Mouse (Mus musculus): ENCODE data around the gene Ugt1a6b. TPM values are rescaled to one million over a fixed set of nuclear protein-coding genes. Genes with fewer than 3 reads are reported as not detected.
"Not testable (repeated sequence)": the region's sequence is repeated elsewhere in the genome, so short reads cannot be mapped to it uniquely, and the experiment has no call there.

Ugt1a6b gene
- polyA plus RNA-seq, 1 experiment from 2014 or later = 4.0 TPM

- Histone ChIP-seq H3K27ac (ENCODE audit: low read depth, low read length) (no peak overlapping the region), H3K4me3 (ENCODE audit: low read length) (no peak overlapping the region), H3K4me1 (ENCODE audit: control insufficient read depth, insufficient read depth, low read depth, low read length) (no peaks in the 10 kb centered on the region), H3K27me3 (replicated peaks; ENCODE audit: control insufficient read depth, insufficient read depth, low read length) (no peaks in the 10 kb centered on the region), H3K36me3 (ENCODE audit: control insufficient read depth, insufficient read depth, low read length) (no peaks in the 10 kb centered on the region), H3K9ac (ENCODE audit: low read depth, low read length) (no peak overlapping the region), H3K9me3 (ENCODE audit: control insufficient read depth, low read length) (peaks cover 42% of the 10 kb centered on the region), H3K4me2 (ENCODE audit: low read length) (no peak overlapping the region)
- WGBS = 68% methylated on average over 2 of the region's 2 CpGs
- no peak for ATAC-seq
Measured at GRCm38 (mm10) chr1:88224029-88224776, 121.2 kb downstream of the Ugt1a6b start.

- not testable (repeated sequence) for H3K4me2 ChIP-seq (ENCODE audit: low read length); ATAC-seq; H3K36me3 ChIP-seq (ENCODE audit: control insufficient read depth, insufficient read depth, low read length); H3K9ac ChIP-seq (ENCODE audit: low read depth, low read length); H3K27me3 ChIP-seq (replicated peaks; ENCODE audit: control insufficient read depth, insufficient read depth, low read length); H3K27ac ChIP-seq (ENCODE audit: low read depth, low read length); H3K4me1 ChIP-seq (ENCODE audit: control insufficient read depth, insufficient read depth, low read depth, low read length); H3K4me3 ChIP-seq (ENCODE audit: low read length)
- H3K9me3 ChIP-seq (ENCODE audit: control insufficient read depth, low read length) = peaks cover 53% of the 10 kb centered on the region
- 41% methylated on average over 2 of the region's 2 CpGs for WGBS
Measured at GRCm38 (mm10) chr1:88225301-88225700, 122.2 kb downstream of the Ugt1a6b start.

GRCm38 (mm10) chr1:88225741-88226140 lies 122.7 kb downstream of the Ugt1a6b start:
- no peak for ATAC-seq
- Histone ChIP-seq H3K9ac (ENCODE audit: low read depth, low read length) (no peak overlapping the region), H3K4me2 (ENCODE audit: low read length) (no peak overlapping the region), H3K36me3 (ENCODE audit: control insufficient read depth, insufficient read depth, low read length) (no peaks in the 10 kb centered on the region), H3K4me1 (ENCODE audit: control insufficient read depth, insufficient read depth, low read depth, low read length) (no peaks in the 10 kb centered on the region), H3K4me3 (ENCODE audit: low read length) (no peak overlapping the region), H3K9me3 (ENCODE audit: control insufficient read depth, low read length) (peaks cover 57% of the 10 kb centered on the region), H3K27me3 (replicated peaks; ENCODE audit: control insufficient read depth, insufficient read depth, low read length) (no peaks in the 10 kb centered on the region), H3K27ac (ENCODE audit: low read depth, low read length) (no peak overlapping the region)

- no peaks in the 10 kb centered on the region for H3K36me3 ChIP-seq (ENCODE audit: control insufficient read depth, insufficient read depth, low read length)
- H3K27me3 ChIP-seq (replicated peaks; ENCODE audit: control insufficient read depth, insufficient read depth, low read length) = no peaks in the 10 kb centered on the region
- WGBS = 59% methylated on average over 5 of the region's 5 CpGs
- no peak within 1 kb of the TSS for H3K4me3 ChIP-seq (ENCODE audit: low read length)
- H3K27ac ChIP-seq (ENCODE audit: low read depth, low read length) = no peak within 1 kb of the TSS
- H3K9ac ChIP-seq (ENCODE audit: low read depth, low read length) = no peak within 1 kb of the TSS
- peaks cover 68% of the 10 kb centered on the region for H3K9me3 ChIP-seq (ENCODE audit: control insufficient read depth, low read length)
- ATAC-seq = no peak
- H3K4me2 ChIP-seq (ENCODE audit: low read length) = no peak within 1 kb of the TSS
- H3K4me1 ChIP-seq (ENCODE audit: control insufficient read depth, insufficient read depth, low read depth, low read length) = no peaks in the 10 kb centered on the region
Measured at GRCm38 (mm10) chr1:88226670-88227379, 123.8 kb downstream of the Ugt1a6b start, which contains the start of gene Mroh2a. TSS of gene Mroh2a (plus strand) at chr1:88226986.

GRCm38 (mm10) chr1:88227482-88227881 lies 124.4 kb downstream of the Ugt1a6b start:
- no peaks in the 10 kb centered on the region for H3K4me1 ChIP-seq (ENCODE audit: control insufficient read depth, insufficient read depth, low read depth, low read length)
- no peak for ATAC-seq
- no peak overlapping the region for H3K4me2 ChIP-seq (ENCODE audit: low read length)
- H3K9ac ChIP-seq (ENCODE audit: low read depth, low read length) = no peak overlapping the region
- H3K9me3 ChIP-seq (ENCODE audit: control insufficient read depth, low read length) = peaks cover 71% of the 10 kb centered on the region
- no peaks in the 10 kb centered on the region for H3K27me3 ChIP-seq (replicated peaks; ENCODE audit: control insufficient read depth, insufficient read depth, low read length)
- H3K27ac ChIP-seq (ENCODE audit: low read depth, low read length) = no peak overlapping the region
- 56% methylated on average over 2 of the region's 2 CpGs for WGBS
- H3K36me3 ChIP-seq (ENCODE audit: control insufficient read depth, insufficient read depth, low read length) = no peaks in the 10 kb centered on the region
- H3K4me3 ChIP-seq (ENCODE audit: low read length) = no peak overlapping the region

GRCm38 (mm10) chr1:88228121-88228520 lies 125.1 kb downstream of the Ugt1a6b start:
- H3K9me3 ChIP-seq (ENCODE audit: control insufficient read depth, low read length) = peaks cover 77% of the 10 kb centered on the region
- no peak overlapping the region for H3K9ac ChIP-seq (ENCODE audit: low read depth, low read length)
- WGBS = 70% methylated on average over 7 of the region's 7 CpGs

GRCm38 (mm10) chr1:88229566-88229965 lies 126.5 kb downstream of the Ugt1a6b start:
- Histone ChIP-seq H3K27ac (ENCODE audit: low read depth, low read length) (no peak overlapping the region), H3K9ac (ENCODE audit: low read depth, low read length) (no peak overlapping the region), H3K27me3 (replicated peaks; ENCODE audit: control insufficient read depth, insufficient read depth, low read length) (no peaks in the 10 kb centered on the region), H3K4me3 (ENCODE audit: low read length) (no peak overlapping the region), H3K36me3 (ENCODE audit: control insufficient read depth, insufficient read depth, low read length) (no peaks in the 10 kb centered on the region), H3K4me2 (ENCODE audit: low read length) (no peak overlapping the region), H3K9me3 (ENCODE audit: control insufficient read depth, low read length) (peaks cover 92% of the 10 kb centered on the region), H3K4me1 (ENCODE audit: control insufficient read depth, insufficient read depth, low read depth, low read length) (no peaks in the 10 kb centered on the region)
- no peak for ATAC-seq
- WGBS = 83% methylated on average over 3 of the region's 3 CpGs

More at GRCm38 (mm10) chr1:88228121-88228520, 125.1 kb downstream of the Ugt1a6b start:
- Histone ChIP-seq H3K4me3 (ENCODE audit: low read length) (no peak overlapping the region), H3K27ac (ENCODE audit: low read depth, low read length) (no peak overlapping the region), H3K4me2 (ENCODE audit: low read length) (no peak overlapping the region), H3K27me3 (replicated peaks; ENCODE audit: control insufficient read depth, insufficient read depth, low read length) (no peaks in the 10 kb centered on the region), H3K4me1 (ENCODE audit: control insufficient read depth, insufficient read depth, low read depth, low read length) (no peaks in the 10 kb centered on the region), H3K36me3 (ENCODE audit: control insufficient read depth, insufficient read depth, low read length) (no peaks in the 10 kb centered on the region)
- ATAC-seq = no peak

GRCm38 (mm10) chr1:88229986-88230385 lies 126.9 kb downstream of the Ugt1a6b start:
- WGBS = 84% methylated on average over 5 of the region's 5 CpGs
- no peak for ATAC-seq
- Histone ChIP-seq H3K4me2 (ENCODE audit: low read length) (no peak overlapping the region), H3K9ac (ENCODE audit: low read depth, low read length) (no peak overlapping the region), H3K9me3 (ENCODE audit: control insufficient read depth, low read length) (peaks cover 96% of the 10 kb centered on the region), H3K27ac (ENCODE audit: low read depth, low read length) (no peak overlapping the region), H3K4me1 (ENCODE audit: control insufficient read depth, insufficient read depth, low read depth, low read length) (no peaks in the 10 kb centered on the region), H3K36me3 (ENCODE audit: control insufficient read depth, insufficient read depth, low read length) (no peaks in the 10 kb centered on the region), H3K27me3 (replicated peaks; ENCODE audit: control insufficient read depth, insufficient read depth, low read length) (no peaks in the 10 kb centered on the region), H3K4me3 (ENCODE audit: low read length) (no peak overlapping the region)

GRCm38 (mm10) chr1:88230421-88230820 lies 127.4 kb downstream of the Ugt1a6b start:
- ATAC-seq = no peak
- H3K27ac ChIP-seq (ENCODE audit: low read depth, low read length) = no peak overlapping the region

More at GRCm38 (mm10) chr1:88230421-88230820, 127.4 kb downstream of the Ugt1a6b start:
- Histone ChIP-seq H3K4me1 (ENCODE audit: control insufficient read depth, insufficient read depth, low read depth, low read length) (no peaks in the 10 kb centered on the region), H3K9me3 (ENCODE audit: control insufficient read depth, low read length) (peaks cover 98% of the 10 kb centered on the region), H3K4me2 (ENCODE audit: low read length) (no peak overlapping the region), H3K36me3 (ENCODE audit: control insufficient read depth, insufficient read depth, low read length) (no peaks in the 10 kb centered on the region), H3K27me3 (replicated peaks; ENCODE audit: control insufficient read depth, insufficient read depth, low read length) (no peaks in the 10 kb centered on the region), H3K9ac (ENCODE audit: low read depth, low read length) (no peak overlapping the region), H3K4me3 (ENCODE audit: low read length) (no peak overlapping the region)
- 78% methylated on average over 7 of the region's 7 CpGs for WGBS

All from hindbrain, embryonic 16.5 days (tissue).